Mouse (Mus musculus) bone marrow, adult 2 months (tissue): ENCODE measurements around the gene Olfr251. TPM values are rescaled to one million over a fixed set of nuclear protein-coding genes. Genes with fewer than 3 reads are reported as not detected.
"Not testable (repeated sequence)": the region's sequence is repeated elsewhere in the genome, so short reads cannot be mapped to it uniquely, and the experiment has no call there.

ENCODE experiments used
- H3K27ac ChIP-seq: fragments of 200-500 bp; 2 replicates; pipeline ENCODE4 v1.5.1; 2012; ENCODE audit warnings: low read depth, mild to moderate bottlenecking, control low read depth, inconsistent platforms, low read length; ENCODE audit not compliant: control insufficient read depth, poor library complexity, insufficient read depth
- H3K4me1 ChIP-seq: fragments of 200-500 bp; 2 replicates; pipeline ENCODE4 v1.6.1; 2011; ENCODE audit warnings: low read length; ENCODE audit not compliant: control insufficient read depth, insufficient read depth
- H3K4me3 ChIP-seq: fragments of 200-500 bp; replicated peaks from 2 replicates; pipeline ENCODE3; 2011; ENCODE audit warnings: mild to moderate bottlenecking, low read depth, low read length, control low read depth; ENCODE audit not compliant: control insufficient read depth
- CTCF ChIP-seq: fragments of 200-500 bp; IDR thresholded peaks from 2 replicates; pipeline ENCODE4 v1.5.1; 2011; ENCODE audit warnings: low read length, control low read depth; ENCODE audit not compliant: control insufficient read depth, insufficient read depth
- POLR2A ChIP-seq: fragments of 200-500 bp; IDR thresholded peaks from 2 replicates; pipeline ENCODE4 v1.6.1; 2011; ENCODE audit warnings: low read depth, mild to moderate bottlenecking, control low read depth, low read length, borderline replicate concordance; ENCODE audit not compliant: control insufficient read depth
- WGBS: fragments of 180-500 bp; shearing (Covaris S2); methylation state at CpG from one replicate; pipeline ENCODE4 v1.1.7; 2018; 5-methylcytosine and 5-hydroxymethylcytosine counted together
- polyA plus RNA-seq: library from polyadenylated mRNA; stranded (reverse); fragments of >200 nt; gene quantifications from 2 replicates; pipeline ENCODE4 v1.2.4, GENCODE M21; 2011; ENCODE audit warnings: low replicate concordance; ENCODE audit not compliant: missing spikeins, insufficient read depth, insufficient read length

Olfr251 gene
- not detected in 2 replicates for polyA plus RNA-seq

GRCm38 (mm10) chr9:38376786-38377185 is at the start of gene Olfr251:
Olfr251 (plus strand) TSS chr9:38377086.
- TF ChIP-seq CTCF (no peak), POLR2A (no peak)
- H3K4me3 ChIP-seq: no peak within 1 kb of the TSS
- H3K4me1 ChIP-seq: no peaks in the 10 kb centered on the region
- 49% methylated on average over 2 of the region's 2 CpGs for WGBS
- H3K27ac ChIP-seq: no peak within 1 kb of the TSS

DNA sequence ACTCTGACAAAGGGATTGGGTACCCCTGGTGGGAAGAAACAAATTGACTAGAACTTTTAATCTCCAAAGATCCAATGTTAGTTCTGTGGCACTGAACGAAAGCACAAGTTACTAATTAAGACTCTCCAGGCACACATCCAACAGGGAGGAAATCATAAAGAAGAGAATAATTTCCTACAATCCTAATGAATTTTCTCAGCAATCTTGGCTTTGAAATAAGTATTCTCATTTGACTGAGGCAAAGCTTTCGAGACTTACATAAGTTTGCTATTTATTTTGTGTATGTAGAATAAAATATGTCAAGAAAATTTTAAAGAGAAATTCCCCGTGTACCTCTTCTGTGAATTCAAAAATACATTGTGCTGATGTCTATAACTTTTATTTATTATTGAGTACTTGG is 48.1 kb upstream of the Olfr251 start, which contains the start of gene Olfr25:
TSS of gene Olfr25 (plus strand) at position 301 of the 400 bp plus-strand sequence.
- H3K4me1 ChIP-seq: no peaks in the 10 kb centered on the region
- TF ChIP-seq CTCF: no peak
- TF ChIP-seq POLR2A: no peak
- 66% methylated on average over 3 of the region's 3 CpGs for WGBS
- H3K27ac ChIP-seq: no peak within 1 kb of the TSS
- no peak within 1 kb of the TSS for H3K4me3 ChIP-seq

DNA sequence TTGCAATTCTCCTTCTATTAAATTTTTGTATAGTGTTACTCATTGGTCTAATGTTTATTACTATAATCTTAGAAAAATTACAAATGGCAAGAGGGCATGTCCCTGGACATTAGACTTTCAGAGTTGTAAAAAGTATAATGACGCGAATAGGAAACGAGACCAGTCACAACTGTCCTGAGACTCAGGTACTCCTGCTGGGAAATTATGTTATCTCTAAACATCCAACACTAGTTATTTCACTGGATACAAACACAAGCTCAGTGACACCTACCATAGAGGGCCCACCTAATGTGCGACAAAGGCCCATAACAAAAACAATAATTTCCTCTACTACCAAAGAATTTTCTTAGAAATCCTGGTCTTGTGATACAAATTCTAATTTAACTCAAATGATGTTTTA is 28.8 kb upstream of the Olfr251 start, which contains the start of gene Olfr898:
TSS of gene Olfr898 (plus strand) at position 301 of the 400 bp plus-strand sequence.
- WGBS: 94% methylated on average over 4 of the region's 4 CpGs
- Histone ChIP-seq H3K4me3 (no peak within 1 kb of the TSS), H3K27ac (no peak within 1 kb of the TSS), H3K4me1 (no peaks in the 10 kb centered on the region)
- TF ChIP-seq CTCF: no peak
- TF ChIP-seq POLR2A: no peak

DNA sequence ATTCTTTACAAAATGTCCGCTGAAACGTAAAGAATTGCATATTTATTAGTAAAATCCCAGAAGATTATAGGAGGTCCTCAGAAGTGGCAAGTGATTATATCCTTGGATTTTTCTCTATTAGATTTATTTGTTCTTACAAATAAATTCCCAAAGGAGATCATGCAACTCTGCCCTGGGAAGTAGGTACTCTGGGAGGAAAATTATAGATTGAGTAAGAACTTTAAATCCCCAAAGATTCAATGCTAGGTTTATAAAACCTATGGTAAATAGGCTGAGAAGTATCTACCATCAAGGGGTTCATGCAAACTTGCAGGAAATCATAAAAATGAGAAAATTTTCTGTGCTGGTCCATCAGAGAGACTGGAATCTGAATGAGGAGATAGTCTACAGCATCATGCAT is 10.3 kb upstream of the Olfr251 start, which contains the start of gene Olfr250:
TSS of gene Olfr250 (plus strand) at position 301 of the 400 bp plus-strand sequence.
- TF ChIP-seq CTCF: no peak
- TF ChIP-seq POLR2A: no peak
- no peaks in the 10 kb centered on the region for H3K4me1 ChIP-seq
- WGBS: 91% methylated on average over 2 of the region's 2 CpGs
- H3K4me3 ChIP-seq: no peak within 1 kb of the TSS
- H3K27ac ChIP-seq: no peak within 1 kb of the TSS

GRCm38 (mm10) chr9:38401398-38401797 is 24.5 kb downstream of the Olfr251 start, which contains the start of gene Olfr147:
Olfr147 (plus strand) TSS chr9:38401698.
- Histone ChIP-seq H3K4me1 (no peaks in the 10 kb centered on the region), H3K4me3 (no peak within 1 kb of the TSS), H3K27ac (no peak within 1 kb of the TSS)
- WGBS: 66% methylated on average over 1 of the region's 1 CpGs
- no peak for TF ChIP-seq POLR2A
- no peak for TF ChIP-seq CTCF

- H3K27ac ChIP-seq, H3K4me3 ChIP-seq, H3K4me1 ChIP-seq: not testable (repeated sequence)
- 79% methylated on average over 3 of the region's 3 CpGs for WGBS
Observed at GRCm38 (mm10) chr9:38407502-38407901, 30.6 kb downstream of the Olfr251 start.

DNA sequence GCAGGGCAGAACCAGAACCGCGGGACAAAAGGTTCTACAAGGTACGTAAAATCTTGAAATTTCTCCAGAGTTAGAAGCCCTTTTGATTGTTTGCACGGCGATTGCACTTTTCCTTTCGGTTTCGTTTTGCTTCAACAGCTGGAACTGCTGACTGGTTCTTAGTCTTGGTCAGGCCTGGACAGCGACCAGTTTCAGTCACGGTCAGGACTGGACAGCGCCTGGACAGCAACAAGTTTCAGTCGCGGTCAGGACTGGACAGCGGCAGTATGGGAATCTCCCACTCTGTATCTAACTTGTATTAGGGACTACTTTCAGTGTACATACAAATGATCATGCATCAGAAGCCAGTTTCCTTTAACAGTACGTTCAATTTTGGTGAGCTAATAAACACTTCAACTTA is 36.6 kb downstream of the Olfr251 start:
- not testable (repeated sequence) for H3K27ac ChIP-seq, H3K4me1 ChIP-seq
- WGBS: 89% methylated on average over 14 of the region's 14 CpGs

GRCm38 (mm10) chr9:38423801-38424200 is 46.9 kb downstream of the Olfr251 start:
- TF ChIP-seq POLR2A (no peak), CTCF (no peak)

More for the DNA sequence above, 36.6 kb downstream of the Olfr251 start:
- H3K4me3 ChIP-seq: not testable (repeated sequence)

GRCm38 (mm10) chr9:38427026-38427425 is 50.1 kb downstream of the Olfr251 start:
- Histone ChIP-seq H3K4me1 (no peaks in the 10 kb centered on the region), H3K4me3 (no peak overlapping the region)
- WGBS: 35% methylated on average over 1 of the region's 1 CpGs

More at GRCm38 (mm10) chr9:38423801-38424200, 46.9 kb downstream of the Olfr251 start:
- Histone ChIP-seq H3K4me1 (no peaks in the 10 kb centered on the region), H3K27ac (no peak overlapping the region), H3K4me3 (no peak overlapping the region)

More at GRCm38 (mm10) chr9:38427026-38427425, 50.1 kb downstream of the Olfr251 start:
- H3K27ac ChIP-seq: no peak overlapping the region
- no peak for TF ChIP-seq CTCF
- TF ChIP-seq POLR2A: no peak
